Mouse (Mus musculus): ENCODE data around the gene Dusp1. TPM values are rescaled to one million over a fixed set of nuclear protein-coding genes. Genes with fewer than 3 reads are reported as not detected.
A peak's percentile ranks its signal among the peaks of the same experiment; 100 is the strongest.

The Dusp1 gene
- polyA plus RNA-seq, 1 experiment from 2014 or later = 16.2 TPM

- Histone ChIP-seq H3K4me2 (replicated peaks; ENCODE audit: low read depth, low read length) (no peak overlapping the region), H3K9ac (replicated peaks; ENCODE audit: low read depth, low read length) (no peak overlapping the region), H3K4me1 (ENCODE audit: control insufficient read depth, insufficient read depth, low read length) (peaks cover 14% of the 10 kb centered on the region; the same call in 1 of the 2 replicates), H3K4me3 (ENCODE audit: low read depth, low read length) (no peak overlapping the region), H3K27ac (ENCODE audit: low read length) (no peak overlapping the region), H3K9me3 (ENCODE audit: control insufficient read depth, low read depth, low read length) (no peaks in the 10 kb centered on the region), H3K27me3 (ENCODE audit: control insufficient read depth, insufficient read depth, low read length) (no peaks in the 10 kb centered on the region), H3K36me3 (ENCODE audit: control insufficient read depth, insufficient read depth, low read length) (peaks cover 2% of the 10 kb centered on the region; the same call in 1 of the 2 replicates)
- ATAC-seq (ENCODE audit: insufficient number of reproducible peaks, insufficient read depth, low FRiP score, low read depth) = no peak
- WGBS = 61% methylated on average over 12 of the region's 12 CpGs
Measured at GRCm38 (mm10) chr17:26602371-26602885, 40.5 kb upstream of the Dusp1 start.

GRCm38 (mm10) chr17:26601926-26602325 is 40.0 kb upstream of the Dusp1 start:
- Histone ChIP-seq H3K4me3 (ENCODE audit: low read depth, low read length) (no peak overlapping the region), H3K4me2 (replicated peaks; ENCODE audit: low read depth, low read length) (no peak overlapping the region), H3K9ac (replicated peaks; ENCODE audit: low read depth, low read length) (no peak overlapping the region), H3K36me3 (ENCODE audit: control insufficient read depth, insufficient read depth, low read length) (peaks cover 2% of the 10 kb centered on the region; the same call in 1 of the 2 replicates), H3K9me3 (ENCODE audit: control insufficient read depth, low read depth, low read length) (no peaks in the 10 kb centered on the region), H3K27ac (ENCODE audit: low read length) (peak overlapping the region; percentile 12; the same call in 1 of the 2 replicates), H3K4me1 (ENCODE audit: control insufficient read depth, insufficient read depth, low read length) (peaks cover 16% of the 10 kb centered on the region; the same call in 1 of the 2 replicates), H3K27me3 (ENCODE audit: control insufficient read depth, insufficient read depth, low read length) (no peaks in the 10 kb centered on the region)
- WGBS = 59% methylated on average over 6 of the region's 6 CpGs
- no peak for ATAC-seq (ENCODE audit: insufficient number of reproducible peaks, insufficient read depth, low FRiP score, low read depth)

GRCm38 (mm10) chr17:26601514-26601913 is 39.6 kb upstream of the Dusp1 start:
- WGBS = 71% methylated on average over 6 of the region's 6 CpGs
- no peak for ATAC-seq (ENCODE audit: insufficient number of reproducible peaks, insufficient read depth, low FRiP score, low read depth)
- Histone ChIP-seq H3K4me1 (ENCODE audit: control insufficient read depth, insufficient read depth, low read length) (peaks cover 21% of the 10 kb centered on the region; the same call in 1 of the 2 replicates), H3K9me3 (ENCODE audit: control insufficient read depth, low read depth, low read length) (no peaks in the 10 kb centered on the region), H3K36me3 (ENCODE audit: control insufficient read depth, insufficient read depth, low read length) (peaks cover 2% of the 10 kb centered on the region; the same call in 1 of the 2 replicates), H3K27me3 (ENCODE audit: control insufficient read depth, insufficient read depth, low read length) (no peaks in the 10 kb centered on the region), H3K27ac (ENCODE audit: low read length) (no peak overlapping the region; the same call in 1 of the 2 replicates), H3K4me2 (replicated peaks; ENCODE audit: low read depth, low read length) (no peak overlapping the region), H3K9ac (replicated peaks; ENCODE audit: low read depth, low read length) (no peak overlapping the region), H3K4me3 (ENCODE audit: low read depth, low read length) (no peak overlapping the region)

- H3K27me3 ChIP-seq (ENCODE audit: control insufficient read depth, insufficient read depth, low read length) = no peaks in the 10 kb centered on the region
- H3K9me3 ChIP-seq (ENCODE audit: control insufficient read depth, low read depth, low read length) = no peaks in the 10 kb centered on the region
- WGBS = 60% methylated on average over 17 of the region's 17 CpGs
- no peak for ATAC-seq (ENCODE audit: insufficient number of reproducible peaks, insufficient read depth, low FRiP score, low read depth)
- H3K9ac ChIP-seq (replicated peaks; ENCODE audit: low read depth, low read length) = no peak overlapping the region
- H3K27ac ChIP-seq (ENCODE audit: low read length) = no peak overlapping the region; the same call in 1 of the 2 replicates
- peaks cover 25% of the 10 kb centered on the region; the same call in 1 of the 2 replicates for H3K4me1 ChIP-seq (ENCODE audit: control insufficient read depth, insufficient read depth, low read length)
- H3K36me3 ChIP-seq (ENCODE audit: control insufficient read depth, insufficient read depth, low read length) = peaks cover 2% of the 10 kb centered on the region; the same call in 1 of the 2 replicates
- H3K4me3 ChIP-seq (ENCODE audit: low read depth, low read length) = no peak overlapping the region
- no peak overlapping the region for H3K4me2 ChIP-seq (replicated peaks; ENCODE audit: low read depth, low read length)
Measured at GRCm38 (mm10) chr17:26600913-26601447, 39.1 kb upstream of the Dusp1 start.

- Histone ChIP-seq H3K36me3 (ENCODE audit: control insufficient read depth, insufficient read depth, low read length) (no peaks in the 10 kb centered on the region), H3K4me3 (ENCODE audit: low read depth, low read length) (no peak overlapping the region), H3K27ac (ENCODE audit: low read length) (no peak overlapping the region), H3K9me3 (ENCODE audit: control insufficient read depth, low read depth, low read length) (no peaks in the 10 kb centered on the region), H3K4me1 (ENCODE audit: control insufficient read depth, insufficient read depth, low read length) (peaks cover 38% of the 10 kb centered on the region), H3K9ac (replicated peaks; ENCODE audit: low read depth, low read length) (no peak overlapping the region), H3K4me2 (replicated peaks; ENCODE audit: low read depth, low read length) (no peak overlapping the region), H3K27me3 (ENCODE audit: control insufficient read depth, insufficient read depth, low read length) (no peaks in the 10 kb centered on the region)
- 91% methylated on average over 5 of the region's 5 CpGs for WGBS
- no peak for ATAC-seq (ENCODE audit: insufficient number of reproducible peaks, insufficient read depth, low FRiP score, low read depth)
Measured at GRCm38 (mm10) chr17:26598845-26599244, 36.9 kb upstream of the Dusp1 start.

GRCm38 (mm10) chr17:26596856-26597481 is 35.0 kb upstream of the Dusp1 start:
- Histone ChIP-seq H3K27me3 (ENCODE audit: control insufficient read depth, insufficient read depth, low read length) (no peaks in the 10 kb centered on the region), H3K27ac (ENCODE audit: low read length) (peak overlapping the region; percentile 68; the same call in 1 of the 2 replicates), H3K4me3 (ENCODE audit: low read depth, low read length) (no peak overlapping the region), H3K9me3 (ENCODE audit: control insufficient read depth, low read depth, low read length) (no peaks in the 10 kb centered on the region), H3K9ac (replicated peaks; ENCODE audit: low read depth, low read length) (no peak overlapping the region), H3K36me3 (ENCODE audit: control insufficient read depth, insufficient read depth, low read length) (0 out of 2 replicates have a peak, but pooled peaks cover 4% of the 10 kb centered on the region), H3K4me2 (replicated peaks; ENCODE audit: low read depth, low read length) (no peak overlapping the region), H3K4me1 (ENCODE audit: control insufficient read depth, insufficient read depth, low read length) (peaks cover 32% of the 10 kb centered on the region)
- 0 out of 2 replicates have a peak, but pooled peaks have one; percentile 31 for ATAC-seq (ENCODE audit: insufficient number of reproducible peaks, insufficient read depth, low FRiP score, low read depth)
- 76% methylated on average over 6 of the region's 6 CpGs for WGBS

GRCm38 (mm10) chr17:26596168-26596658 is 34.3 kb upstream of the Dusp1 start:
- Histone ChIP-seq H3K4me3 (ENCODE audit: low read depth, low read length) (no peak overlapping the region), H3K4me2 (replicated peaks; ENCODE audit: low read depth, low read length) (no peak overlapping the region), H3K27me3 (ENCODE audit: control insufficient read depth, insufficient read depth, low read length) (no peaks in the 10 kb centered on the region), H3K4me1 (ENCODE audit: control insufficient read depth, insufficient read depth, low read length) (peaks cover 26% of the 10 kb centered on the region), H3K27ac (ENCODE audit: low read length) (peak overlapping the region; percentile 68), H3K9ac (replicated peaks; ENCODE audit: low read depth, low read length) (no peak overlapping the region), H3K9me3 (ENCODE audit: control insufficient read depth, low read depth, low read length) (no peaks in the 10 kb centered on the region), H3K36me3 (ENCODE audit: control insufficient read depth, insufficient read depth, low read length) (0 out of 2 replicates have a peak, but pooled peaks cover 4% of the 10 kb centered on the region)
- no peak for ATAC-seq (ENCODE audit: insufficient number of reproducible peaks, insufficient read depth, low FRiP score, low read depth)
- WGBS = 51% methylated on average over 7 of the region's 7 CpGs

- Histone ChIP-seq H3K36me3 (ENCODE audit: control insufficient read depth, insufficient read depth, low read length) (0 out of 2 replicates have a peak, but pooled peaks cover 4% of the 10 kb centered on the region), H3K4me1 (ENCODE audit: control insufficient read depth, insufficient read depth, low read length) (peaks cover 25% of the 10 kb centered on the region), H3K9me3 (ENCODE audit: control insufficient read depth, low read depth, low read length) (no peaks in the 10 kb centered on the region), H3K9ac (replicated peaks; ENCODE audit: low read depth, low read length) (no peak overlapping the region), H3K4me2 (replicated peaks; ENCODE audit: low read depth, low read length) (no peak overlapping the region), H3K4me3 (ENCODE audit: low read depth, low read length) (no peak overlapping the region), H3K27ac (ENCODE audit: low read length) (peak overlapping the region; percentile 68), H3K27me3 (ENCODE audit: control insufficient read depth, insufficient read depth, low read length) (no peaks in the 10 kb centered on the region)
- no peak for ATAC-seq (ENCODE audit: insufficient number of reproducible peaks, insufficient read depth, low FRiP score, low read depth)
- WGBS = 49% methylated on average over 7 of the region's 7 CpGs
Measured at GRCm38 (mm10) chr17:26595448-26596167, 33.7 kb upstream of the Dusp1 start.

Measured in stomach, embryonic 14.5 days (tissue).